Mouse (Mus musculus) heart, adult 2 months (tissue): ENCODE measurements around the gene Wdr83os.

Experiments used
- CTCF ChIP-seq: fragments of 200-600 bp; IDR thresholded peaks from 2 replicates; pipeline ENCODE4 v1.8.1; 2022; ENCODE audit warnings: antibody characterized with exemption, mild to moderate bottlenecking, moderate library complexity
- POLR2A ChIP-seq: fragments of 200-500 bp; IDR thresholded peaks from 2 replicates; pipeline ENCODE4 v1.6.1; 2011; ENCODE audit warnings: mild to moderate bottlenecking, low read depth, low read length, control low read depth; ENCODE audit not compliant: insufficient read depth

- TF ChIP-seq CTCF (no peak), POLR2A (no peak)
Observed at GRCm38 (mm10) chr8:85090856-85091255, 10.3 kb downstream of the Wdr83os start.
